Mouse (Mus musculus) E14TG2a.4 (cell line): ENCODE measurements around the gene Armt1.

Source experiments
- CTCF ChIP-seq: conservative IDR thresholded peaks from 2 replicates; pipeline ENCODE4 v1.5.1; 2014; ENCODE audit warnings: low read length
- NANOG ChIP-seq: IDR thresholded peaks from 2 replicates; pipeline ENCODE4 v1.6.1; 2014; ENCODE audit warnings: borderline replicate concordance, low read length, mixed read lengths

- no peak for TF ChIP-seq CTCF
- TF ChIP-seq NANOG, result no peak
These were observed 41.2 kb upstream of the Armt1 start for GRCm38 (mm10) chr10:4391076-4391475.
